Mouse (Mus musculus) brain, embryonic 14.5 days (tissue): ENCODE data around the gene Ppp2r5e. TPM values are rescaled to one million over a fixed set of nuclear protein-coding genes. Genes with fewer than 3 reads are reported as not detected.
"Not testable (repeated sequence)": the region's sequence is repeated elsewhere in the genome, so short reads cannot be mapped to it uniquely, and the experiment has no call there.

Experiments used
- DNase-seq: peaks from one replicate; pipeline ENCODE4 v3.0.0-alpha.2; 2011; ENCODE audit warnings: low read depth
- CTCF ChIP-seq: fragments of 200-500 bp; IDR thresholded peaks from 2 replicates; pipeline ENCODE4 v1.5.1; 2012; ENCODE audit warnings: inconsistent platforms, mild to moderate bottlenecking, moderate library complexity, borderline replicate concordance; ENCODE audit not compliant: insufficient read depth, insufficient read length; ENCODE audit errors: extremely low read depth
- POLR2A ChIP-seq: fragments of 200-500 bp; IDR thresholded peaks from 2 replicates; pipeline ENCODE4 v1.6.1; 2012; ENCODE audit warnings: mild to moderate bottlenecking, inconsistent platforms, borderline replicate concordance; ENCODE audit not compliant: poor library complexity, insufficient read depth, insufficient read length, severe bottlenecking; ENCODE audit errors: extremely low read depth
- polyA plus RNA-seq: library from polyadenylated mRNA; depleted of rRNA; stranded (reverse); fragments of >200 nt; gene quantifications from 2 replicates; pipeline ENCODE4 v1.2.3, GENCODE M21; 2012; rRNA removed

The Ppp2r5e gene
- polyA plus RNA-seq, 1 experiment, result 48.3 TPM

GRCm38 (mm10) chr12:75448921-75449320, 147.1 kb downstream of the Ppp2r5e start:
- no peak for TF ChIP-seq CTCF
- TF ChIP-seq POLR2A, result no peak
- DNase-seq, result no peak

DNA sequence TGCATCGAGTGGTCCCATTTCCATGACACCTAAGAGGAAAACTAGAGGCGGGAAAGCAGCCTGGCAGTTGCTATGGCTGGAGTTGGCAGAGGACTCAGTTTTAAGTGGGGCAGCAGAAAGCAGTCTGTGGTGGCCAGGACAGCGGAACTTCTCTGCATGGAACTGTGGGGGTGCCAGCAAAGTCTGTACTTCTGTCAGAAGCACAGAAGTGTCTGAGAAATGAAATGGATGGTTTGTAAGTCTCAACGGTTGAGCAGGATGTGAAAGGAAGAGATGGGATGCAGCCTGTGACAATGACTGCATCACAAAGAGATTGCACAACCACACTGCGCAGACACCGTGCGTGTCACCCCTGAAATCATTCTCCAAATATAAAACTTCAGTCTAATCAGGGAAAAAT, 149.8 kb downstream of the Ppp2r5e start:
- TF ChIP-seq CTCF, result no peak
- no peak for TF ChIP-seq POLR2A
- DNase-seq, result no peak

DNA sequence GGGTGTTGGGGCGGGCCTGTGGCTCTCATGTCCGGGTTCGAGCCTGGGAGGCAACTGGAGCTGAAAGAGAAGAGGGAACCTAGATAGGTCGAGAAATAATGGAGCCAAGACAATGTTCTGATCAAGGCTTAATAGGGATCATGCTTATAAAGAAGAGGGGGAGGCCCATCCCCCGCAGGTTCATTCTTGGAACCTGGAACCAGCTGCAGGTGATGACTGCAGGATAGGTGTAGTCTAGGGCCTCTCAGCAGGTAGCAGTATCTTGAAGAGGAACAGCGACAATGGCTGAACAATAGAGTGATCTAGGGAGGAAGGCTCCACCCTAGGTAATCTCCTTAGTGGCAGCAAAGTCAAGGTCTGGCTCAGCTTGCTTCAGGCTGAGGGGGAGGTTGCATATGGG, 163.6 kb downstream of the Ppp2r5e start:
- DNase-seq, result not testable (repeated sequence)

- no peak for TF ChIP-seq CTCF
- no peak for TF ChIP-seq POLR2A
- DNase-seq, result no peak
These were observed 166.2 kb downstream of the Ppp2r5e start for GRCm38 (mm10) chr12:75429685-75430396.

DNA sequence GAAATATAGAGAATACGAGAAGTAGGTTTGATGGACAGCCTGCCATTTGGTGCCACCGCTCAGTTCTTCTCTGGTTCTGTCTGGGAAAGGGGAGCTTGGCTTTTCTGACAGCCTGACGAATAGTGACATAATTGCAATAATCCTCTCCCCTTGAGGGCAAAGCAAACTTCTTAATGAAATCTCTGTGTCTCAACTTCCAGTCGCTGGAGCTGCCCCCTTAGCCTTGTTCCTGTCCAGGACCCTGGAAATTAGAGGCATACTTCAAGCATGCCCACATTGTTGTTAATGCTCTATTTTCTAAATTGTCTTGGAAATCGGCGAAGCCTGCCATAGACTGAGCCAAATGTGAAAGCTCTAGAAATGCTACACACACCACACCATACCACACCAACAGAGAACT, 167.3 kb downstream of the Ppp2r5e start:
- no peak for DNase-seq
- no peak for TF ChIP-seq CTCF
- TF ChIP-seq POLR2A, result no peak

- TF ChIP-seq POLR2A, result no peak
- TF ChIP-seq CTCF, result no peak
These were observed 170.2 kb downstream of the Ppp2r5e start for GRCm38 (mm10) chr12:75425882-75426281.

GRCm38 (mm10) chr12:75424817-75425216, 171.2 kb downstream of the Ppp2r5e start:
- TF ChIP-seq CTCF (no peak), POLR2A (no peak)
- DNase-seq, result no peak

More at GRCm38 (mm10) chr12:75425882-75426281, 170.2 kb downstream of the Ppp2r5e start:
- no peak for DNase-seq

DNA sequence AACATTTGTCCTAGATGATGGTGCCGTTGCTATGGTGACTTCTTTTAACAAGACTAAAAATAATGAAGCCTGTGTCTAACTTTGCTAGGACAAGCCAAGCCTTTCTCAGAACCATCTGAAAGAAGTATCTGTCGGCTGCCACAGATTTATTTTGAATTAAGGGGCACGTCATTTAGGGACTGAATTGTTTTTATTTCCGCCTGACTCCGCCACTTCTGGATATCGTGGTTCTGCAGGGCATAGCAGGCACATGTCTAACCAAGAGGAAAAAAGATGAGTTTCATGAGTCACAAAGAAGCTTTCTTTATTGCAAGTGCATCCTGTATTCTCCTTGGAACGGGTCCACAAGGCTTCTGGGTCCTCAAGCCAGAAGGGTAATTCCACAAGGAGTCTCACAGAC, 171.7 kb downstream of the Ppp2r5e start:
- TF ChIP-seq CTCF (no peak), POLR2A (no peak)
- DNase-seq, result no peak

- DNase-seq, result no peak
- TF ChIP-seq CTCF (no peak), POLR2A (no peak)
These were observed 179.4 kb downstream of the Ppp2r5e start, which contains the start of gene Gphb5 for GRCm38 (mm10) chr12:75416681-75417080. Gphb5 (minus strand) TSS chr12:75416781.

DNA sequence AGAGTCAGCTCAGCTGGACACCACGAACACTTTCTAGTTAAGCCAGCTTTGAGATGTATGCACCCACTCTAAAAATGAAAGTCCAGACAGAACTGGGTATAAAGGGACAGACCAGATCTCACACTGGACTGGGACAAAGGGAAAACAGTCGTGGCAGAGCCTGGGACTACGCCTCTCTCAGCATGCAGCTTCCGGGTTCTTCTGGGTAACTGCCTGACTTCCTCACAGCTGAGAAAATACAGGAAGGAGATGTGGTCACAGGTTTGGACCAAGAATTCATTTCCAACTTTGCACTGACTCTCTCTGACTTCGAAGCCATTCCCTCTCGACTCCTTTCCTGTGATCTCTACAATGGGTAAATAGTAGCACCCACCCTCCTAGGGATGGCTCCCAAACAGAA, 181.1 kb downstream of the Ppp2r5e start:
- no peak for DNase-seq
- TF ChIP-seq POLR2A (no peak), CTCF (no peak)

- TF ChIP-seq CTCF, result no peak
- no peak for TF ChIP-seq POLR2A
- DNase-seq, result no peak
These were observed 183.1 kb downstream of the Ppp2r5e start for GRCm38 (mm10) chr12:75412964-75413363.

Other genes with a start within 250 kb of the Ppp2r5e start
- gene Gphb5, start 179.5 kb downstream of the Ppp2r5e start, polyA plus RNA-seq, result 0.05 and 0.06 TPM in 2 replicates
- gene Wdr89, start 73.3 kb upstream of the Ppp2r5e start, polyA plus RNA-seq, result 4.9 and 7.6 TPM in 2 replicates
- gene Sgpp1, start 139.5 kb upstream of the Ppp2r5e start, polyA plus RNA-seq, result 13.2 TPM in 2 replicates
- gene Syne2, start 221.9 kb upstream of the Ppp2r5e start, polyA plus RNA-seq, result 72.9 and 96.0 TPM in 2 replicates